Mouse (Mus musculus) lung, postnatal 14 days (tissue): ENCODE results near the gene Arf6.

Source experiments
- DNase-seq: peaks from one replicate; pipeline ENCODE4 v3.0.0; 2021

The Arf6 gene

GRCm38 (mm10) chr12:69414826-69415572 lies 43.0 kb downstream of the Arf6 start:
- no peak for DNase-seq

- no peak for DNase-seq
These were observed 44.8 kb downstream of the Arf6 start for GRCm38 (mm10) chr12:69416793-69417192.

GRCm38 (mm10) chr12:69417701-69418291 lies 45.8 kb downstream of the Arf6 start:
- no peak for DNase-seq

GRCm38 (mm10) chr12:69418606-69419005 lies 46.7 kb downstream of the Arf6 start:
- no peak for DNase-seq

GRCm38 (mm10) chr12:69419017-69419605 lies 47.2 kb downstream of the Arf6 start:
- no peak for DNase-seq

GRCm38 (mm10) chr12:69419606-69420005 lies 47.7 kb downstream of the Arf6 start:
- DNase-seq: no peak

- DNase-seq: no peak
These were observed 48.8 kb downstream of the Arf6 start for GRCm38 (mm10) chr12:69420716-69421115.

- DNase-seq: peak; percentile 52
These were observed 51.0 kb downstream of the Arf6 start for GRCm38 (mm10) chr12:69422827-69423537.
